Mouse (Mus musculus) MEL (cell line): Measurements from ENCODE around the gene Rpl39.

Experiments
- CHD1 ChIP-seq: IDR thresholded peaks from 2 replicates; pipeline ENCODE4 v1.6.1; 2012; ENCODE audit warnings: low read depth, mild to moderate bottlenecking, inconsistent platforms, low read length, improper control_type of control experiment
- CTCF ChIP-seq, 3 experiments: IDR thresholded peaks in 2 of 3; conservative IDR thresholded peaks in 1 of 3; 2 replicates each; pipeline ENCODE4 v1.5.1; 2011 to 2012; ENCODE audit warnings: low read length in 3 of 3, low read depth in 2 of 3, mild to moderate bottlenecking in 2 of 3, improper control_type of control experiment in 1 of 3, inconsistent platforms in 1 of 3, mixed read lengths in 1 of 3, moderate library complexity in 1 of 3; ENCODE audit not compliant: control insufficient read depth in 1 of 3, insufficient read depth in 1 of 3, poor library complexity in 1 of 3, severe bottlenecking in 1 of 3
- ELF1 ChIP-seq: IDR thresholded peaks from 2 replicates; pipeline ENCODE4 v1.6.1; 2014; ENCODE audit warnings: low read depth, mild to moderate bottlenecking, inconsistent platforms, low read length, improper control_type of control experiment, moderate library complexity
- EP300 ChIP-seq, 2 experiments: IDR thresholded peaks; 2 replicates each; pipeline ENCODE4 v1.6.1; 2011; ENCODE audit warnings: improper control_type of control experiment in 2 of 2, low read length in 2 of 2, low read depth in 1 of 2, mild to moderate bottlenecking in 1 of 2
- HCFC1 ChIP-seq: IDR thresholded peaks from 2 replicates; pipeline ENCODE4 v1.6.1; 2012; ENCODE audit warnings: low read depth, mild to moderate bottlenecking, inconsistent platforms, low read length, improper control_type of control experiment, moderate library complexity
- JUND ChIP-seq: IDR thresholded peaks from 2 replicates; pipeline ENCODE4 v1.6.1; 2011; ENCODE audit warnings: low read depth, mild to moderate bottlenecking, improper control_type of control experiment, low read length
- MEF2A ChIP-seq: IDR thresholded peaks from 2 replicates; pipeline ENCODE4 v1.6.1; 2014; ENCODE audit warnings: low read depth, mild to moderate bottlenecking, inconsistent platforms, low read length, improper control_type of control experiment; ENCODE audit not compliant: poor library complexity, insufficient replicate concordance, severe bottlenecking; ENCODE audit errors: extremely low read depth
- NELFE ChIP-seq: IDR thresholded peaks from 2 replicates; pipeline ENCODE4 v1.6.1; 2011; ENCODE audit warnings: low read depth, low read length, improper control_type of control experiment
- POLR2A ChIP-seq, 2 experiments: IDR thresholded peaks; 2 replicates each; pipeline ENCODE4 v1.6.1; 2011 to 2012; ENCODE audit warnings: low read length in 2 of 2, mild to moderate bottlenecking in 2 of 2, control low read depth in 1 of 2, improper control_type of control experiment in 1 of 2, low read depth in 1 of 2, moderate library complexity in 1 of 2; ENCODE audit not compliant: control insufficient read depth in 1 of 2, insufficient read depth in 1 of 2, poor library complexity in 1 of 2
- POLR2AphosphoS5 ChIP-seq: IDR thresholded peaks from 2 replicates; pipeline ENCODE4 v1.6.1; 2012; ENCODE audit warnings: low read depth, borderline replicate concordance, mild to moderate bottlenecking, inconsistent platforms, low read length, moderate library complexity, mixed read lengths
- TAL1 ChIP-seq: IDR thresholded peaks from 2 replicates; pipeline ENCODE4 v1.6.1; 2012; ENCODE audit warnings: mild to moderate bottlenecking, inconsistent platforms, low read length, moderate library complexity, mixed read lengths
- TBP ChIP-seq: IDR thresholded peaks from 2 replicates; pipeline ENCODE4 v1.8.0; 2011; ENCODE audit warnings: low read depth, low read length, improper control_type of control experiment
- USF1 ChIP-seq: IDR thresholded peaks from 2 replicates; pipeline ENCODE4 v1.6.1; 2014; ENCODE audit warnings: low read depth, mild to moderate bottlenecking, inconsistent platforms, low read length, improper control_type of control experiment, moderate library complexity
- USF2 ChIP-seq, 2 experiments: IDR thresholded peaks; 2 replicates each; pipeline ENCODE4 v1.6.1; 2011 to 2012; ENCODE audit warnings: improper control_type of control experiment in 2 of 2, low read length in 2 of 2, borderline replicate concordance in 1 of 2, inconsistent platforms in 1 of 2, low read depth in 1 of 2, mild to moderate bottlenecking in 1 of 2; ENCODE audit not compliant: insufficient read depth in 1 of 2

DNA sequence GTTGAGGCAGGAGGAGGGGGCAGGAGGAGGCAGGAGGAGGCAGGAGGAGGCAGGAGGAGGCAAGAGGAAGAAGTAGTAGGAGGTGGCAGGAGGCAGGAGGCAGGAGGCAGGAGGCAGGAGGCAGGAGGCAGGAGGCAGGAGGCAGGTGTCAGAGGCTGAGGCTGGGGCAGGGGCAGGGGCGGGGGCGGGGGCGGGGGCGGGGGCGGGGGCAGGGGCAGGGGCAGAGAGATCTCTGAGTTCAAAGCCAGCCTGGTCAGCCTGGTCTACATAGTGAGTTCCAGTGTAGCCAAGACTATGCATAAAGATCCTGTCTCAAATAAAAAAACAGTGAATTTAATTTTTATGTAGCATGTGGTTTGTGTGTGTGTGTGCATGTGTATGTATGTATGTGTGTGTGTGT, 31.9 kb upstream of the Rpl39 start:
- TF ChIP-seq POLR2AphosphoS5 (no peak), CTCF (IDR thresholded peaks at IDR 0.05 in 2 of 3, conservative IDR thresholded peaks at IDR 0.05 in 1 of 3; ENCODE audit: control insufficient read depth in 1 of 3, insufficient read depth in 1 of 3, low read depth in 2 of 3, low read length in 3 of 3, poor library complexity in 1 of 3, severe bottlenecking in 1 of 3) (no peak), POLR2A (IDR thresholded peaks at IDR 0.05; ENCODE audit: control insufficient read depth in 1 of 2, insufficient read depth in 1 of 2, low read depth in 1 of 2, low read length in 2 of 2, poor library complexity in 1 of 2) (no peak), HCFC1 (no peak), MEF2A (no peak), USF2 (IDR thresholded peaks at IDR 0.05; ENCODE audit: borderline replicate concordance in 1 of 2, insufficient read depth in 1 of 2, low read depth in 1 of 2, low read length in 2 of 2) (no peak), EP300 (IDR thresholded peaks at IDR 0.05; ENCODE audit: low read depth in 1 of 2, low read length in 2 of 2) (no peak), ELF1 (no peak), CHD1 (no peak), JUND (no peak), USF1 (no peak), NELFE (no peak), TAL1 (no peak), TBP (no peak)
